Mouse (Mus musculus) urinary bladder, adult 2 months (tissue): ENCODE measurements around the gene Tent2. TPM values are rescaled to one million over a fixed set of nuclear protein-coding genes. Genes with fewer than 3 reads are reported as not detected.
"Not testable (repeated sequence)": the region's sequence is repeated elsewhere in the genome, so short reads cannot be mapped to it uniquely, and the experiment has no call there.

Source experiments
- DNase-seq: peaks from one replicate; pipeline ENCODE4 v3.0.0; 2022; ENCODE audit warnings: low spot score
- polyA plus RNA-seq: library from polyadenylated mRNA; depleted of rRNA; stranded (reverse); fragments of >200 nt; gene quantifications from 2 replicates; pipeline ENCODE4 v1.2.3, GENCODE M21; 2012; rRNA removed

The Tent2 gene
- 32.3 and 39.4 TPM in 2 replicates for polyA plus RNA-seq

GRCm38 (mm10) chr13:93191831-93192645, at the start of gene Tent2:
Tent2 (minus strand) TSS chr13:93192385.
- DNase-seq = peak; percentile 83

- no peak for DNase-seq
Measured at GRCm38 (mm10) chr13:93241180-93241579, 49.0 kb upstream of the Tent2 start.

- DNase-seq = no peak
Measured at GRCm38 (mm10) chr13:93239561-93239960, 47.4 kb upstream of the Tent2 start.

- DNase-seq = no peak
Measured at GRCm38 (mm10) chr13:93239134-93239533, 46.9 kb upstream of the Tent2 start.

GRCm38 (mm10) chr13:93237677-93238398, 45.7 kb upstream of the Tent2 start:
- DNase-seq = no peak

- no peak for DNase-seq
Measured at GRCm38 (mm10) chr13:93234267-93235039, 42.3 kb upstream of the Tent2 start.

- no peak for DNase-seq
Measured at GRCm38 (mm10) chr13:93232335-93232734, 40.1 kb upstream of the Tent2 start.

- DNase-seq = no peak
Measured at GRCm38 (mm10) chr13:93231016-93231415, 38.8 kb upstream of the Tent2 start.

- DNase-seq = no peak
Measured at GRCm38 (mm10) chr13:93211741-93212140, 19.6 kb upstream of the Tent2 start.

- DNase-seq = no peak
Measured at GRCm38 (mm10) chr13:93192646-93193026, 451 bp upstream of the Tent2 start.

GRCm38 (mm10) chr13:93189416-93189815, 2.8 kb downstream of the Tent2 start:
- DNase-seq = no peak

GRCm38 (mm10) chr13:93188738-93189137, 3.4 kb downstream of the Tent2 start:
- DNase-seq = no peak

GRCm38 (mm10) chr13:93187792-93188191, 4.4 kb downstream of the Tent2 start:
- DNase-seq = not testable (repeated sequence)

- DNase-seq = no peak
Measured at GRCm38 (mm10) chr13:93180351-93180750, 11.8 kb downstream of the Tent2 start.

- no peak for DNase-seq
Measured at GRCm38 (mm10) chr13:93179522-93179921, 12.7 kb downstream of the Tent2 start.

GRCm38 (mm10) chr13:93177571-93177970, 14.6 kb downstream of the Tent2 start:
- no peak for DNase-seq

GRCm38 (mm10) chr13:93163303-93163702, 28.9 kb downstream of the Tent2 start:
- DNase-seq = no peak

- DNase-seq = no peak
Measured at GRCm38 (mm10) chr13:93162456-93162855, 29.7 kb downstream of the Tent2 start.

- no peak for DNase-seq
Measured at GRCm38 (mm10) chr13:93158261-93158660, 33.9 kb downstream of the Tent2 start.

- no peak for DNase-seq
Measured at GRCm38 (mm10) chr13:93153280-93153679, 38.9 kb downstream of the Tent2 start.

GRCm38 (mm10) chr13:93144336-93145167, 47.6 kb downstream of the Tent2 start, which contains the start of gene Cmya5:
Cmya5 (minus strand) TSS chr13:93144724.
- DNase-seq = peak; percentile 63
